Mouse (Mus musculus) gastrocnemius, adult 2 months (tissue): Measurements from ENCODE around the gene Cgas. TPM values are rescaled to one million over a fixed set of nuclear protein-coding genes. Genes with fewer than 3 reads are reported as not detected.

Source experiments
- DNase-seq: peaks from one replicate; pipeline ENCODE4 v3.0.0; 2022
- H3K27ac ChIP-seq: fragments of 200-600 bp; 2 replicates; pipeline ENCODE4 v1.8.1; 2022; ENCODE audit warnings: mild to moderate bottlenecking
- H3K4me3 ChIP-seq: fragments of 200-600 bp; 2 replicates; pipeline ENCODE4 v1.8.1; 2022; ENCODE audit warnings: mild to moderate bottlenecking, moderate library complexity
- CTCF ChIP-seq: fragments of 200-600 bp; IDR thresholded peaks from 2 replicates; pipeline ENCODE4 v1.8.1; 2022; ENCODE audit warnings: antibody characterized with exemption, mild to moderate bottlenecking, moderate library complexity
- intact Hi-C: fragments of 180-260 bp; cut with DNase I; formaldehyde crosslinking; loops from one replicate; pipeline ENCODE4 v1.15.1; 2025
- total RNA-seq, 2 experiments: library from RNA; stranded (reverse); gene quantifications; 2 replicates each; pipeline ENCODE4 v1.2.3; 2021

Cgas gene
- total RNA-seq, 2 experiments from 2014 or later = 0.08 to 0.11 TPM

- intact Hi-C loops = loop anchor here (10.0 kb wide), 1 partner anchor 533 kb away; the partner anchor contains the start of gene Elovl5
- Histone ChIP-seq H3K27ac (peak overlapping the region; percentile 98), H3K4me3 (peak overlapping the region; percentile 96)
- TF ChIP-seq CTCF = no peak
- DNase-seq = no peak
Measured at GRCm38 (mm10) chr9:78447606-78447972, 4.6 kb upstream of the Cgas start.

DNA sequence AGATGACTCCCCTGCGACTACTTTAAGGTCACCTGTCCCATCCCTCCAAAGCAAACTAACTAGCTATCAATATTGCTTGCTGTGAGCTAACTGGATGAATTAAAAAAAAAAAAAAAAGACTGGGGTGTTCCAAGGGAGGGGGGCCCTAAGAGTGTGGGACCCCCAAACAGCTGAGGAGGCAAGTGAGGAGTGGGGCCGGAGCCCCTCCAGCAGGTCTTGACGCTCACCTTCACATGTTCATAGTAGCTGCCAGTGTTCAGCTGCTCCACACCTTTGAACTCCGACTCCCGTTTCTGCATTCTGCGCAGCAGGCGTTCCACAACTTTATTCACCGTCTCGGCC is 829 bp downstream of the Cgas start:
- TF ChIP-seq CTCF = no peak
- DNase-seq = no peak
- H3K4me3 ChIP-seq = peak overlapping the region; percentile 75
- intact Hi-C loops = loop anchor here (10.0 kb wide), 1 partner anchor 527 kb away; the partner anchor contains the start of gene Elovl5
- H3K27ac ChIP-seq = no peak overlapping the region

GRCm38 (mm10) chr9:78439426-78439825 is 3.6 kb downstream of the Cgas start:
- no peak for DNase-seq
- H3K4me3 ChIP-seq = no peak overlapping the region
- no peak overlapping the region for H3K27ac ChIP-seq
- intact Hi-C loops = no loop called here
- no peak for TF ChIP-seq CTCF

DNA sequence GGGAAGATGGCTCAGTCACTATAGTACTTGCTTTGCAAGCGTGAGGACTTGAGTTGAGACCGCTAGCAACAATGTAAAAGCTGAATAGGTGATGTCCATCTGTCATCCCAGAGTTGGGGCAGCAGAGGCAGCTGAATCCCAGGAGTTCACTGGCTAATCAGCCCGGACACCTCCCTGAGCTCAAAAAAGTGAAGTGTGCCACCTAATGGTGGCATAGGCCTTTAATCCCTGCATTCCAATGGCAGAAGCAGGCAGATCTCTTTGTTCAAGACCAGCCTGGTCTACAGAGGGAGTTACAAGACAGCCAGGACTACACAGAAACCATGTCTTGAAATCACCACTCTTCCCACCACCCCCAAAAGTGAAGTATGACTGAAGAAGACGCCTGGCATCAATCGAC is 10.6 kb downstream of the Cgas start:
- no peak for DNase-seq
- no peak overlapping the region for H3K4me3 ChIP-seq
- H3K27ac ChIP-seq = no peak overlapping the region
- no peak for TF ChIP-seq CTCF
- intact Hi-C loops = no loop called here

DNA sequence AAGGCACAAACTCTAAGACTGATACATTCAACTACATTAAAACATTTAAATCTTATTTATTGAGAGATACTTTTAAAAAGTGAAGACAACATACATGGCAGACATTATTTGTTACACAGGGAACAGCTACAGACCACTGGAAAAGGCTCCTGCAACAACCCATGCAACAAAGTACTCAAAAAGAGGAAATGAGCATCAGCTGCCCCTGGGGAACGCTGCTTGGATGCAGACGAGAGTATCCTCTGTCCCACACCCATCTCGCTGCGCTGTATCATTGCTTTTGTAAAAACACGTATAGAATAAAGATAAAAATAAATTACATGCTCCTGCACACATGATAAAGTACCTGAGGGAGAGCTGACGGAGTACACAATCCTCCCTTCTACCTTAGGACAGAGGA is 12.6 kb downstream of the Cgas start:
- DNase-seq = no peak
- H3K4me3 ChIP-seq = no peak overlapping the region
- no peak overlapping the region for H3K27ac ChIP-seq
- no peak for TF ChIP-seq CTCF
- intact Hi-C loops = no loop called here

DNA sequence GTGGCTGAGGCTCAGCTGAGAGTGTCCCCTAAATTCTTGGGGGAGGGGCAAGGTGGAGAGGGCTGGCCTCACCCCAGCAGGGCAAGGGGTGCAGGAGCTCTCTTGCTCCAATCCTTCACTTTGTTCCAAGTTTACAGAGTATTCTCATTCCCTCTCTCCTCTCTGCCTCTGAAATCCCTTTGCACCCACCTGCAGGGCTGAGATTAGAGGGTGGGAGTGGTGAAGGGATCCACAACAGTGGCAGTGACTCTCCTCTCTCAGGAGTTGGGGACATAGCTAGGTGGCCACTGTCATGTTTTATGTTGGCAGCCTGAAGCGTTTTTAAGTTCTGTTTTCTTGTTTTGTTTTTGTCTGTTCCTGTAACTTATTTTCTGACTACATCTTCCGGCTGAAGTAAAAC is 13.5 kb downstream of the Cgas start:
- no peak overlapping the region for H3K4me3 ChIP-seq
- DNase-seq = no peak
- H3K27ac ChIP-seq = no peak overlapping the region
- no peak for TF ChIP-seq CTCF
- intact Hi-C loops = no loop called here

DNA sequence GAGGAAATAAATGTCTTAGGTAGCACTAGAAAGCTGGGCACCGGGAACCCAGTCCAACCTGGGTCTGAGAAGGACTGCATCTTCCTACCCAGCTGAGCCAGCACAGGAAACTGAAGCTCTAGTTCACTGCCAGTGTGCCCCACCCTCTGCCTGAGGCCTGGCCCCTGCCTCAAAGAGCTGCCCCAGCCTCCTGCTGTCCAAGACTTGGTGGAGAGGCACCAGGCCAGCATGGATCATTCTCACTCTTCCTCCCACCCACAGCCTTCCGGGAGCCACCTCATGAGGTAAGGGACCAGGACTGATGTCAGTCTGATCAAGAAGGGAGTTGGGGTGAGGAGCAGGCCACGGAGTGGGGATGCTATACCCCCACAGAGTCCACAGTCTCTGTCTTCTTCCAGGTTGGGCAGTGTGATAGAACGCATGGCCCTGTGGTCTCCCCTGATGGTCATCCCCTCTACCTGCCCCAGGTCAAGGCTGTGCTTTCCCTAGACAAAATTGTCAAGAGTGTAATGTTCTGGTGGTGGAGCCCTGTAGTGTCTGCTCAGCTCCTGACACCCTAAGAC is 14.1 kb downstream of the Cgas start:
- no peak for DNase-seq
- Histone ChIP-seq H3K27ac (no peak overlapping the region), H3K4me3 (no peak overlapping the region)
- intact Hi-C loops = no loop called here
- TF ChIP-seq CTCF = no peak

- DNase-seq = no peak
- intact Hi-C loops = no loop called here
- no peak overlapping the region for H3K4me3 ChIP-seq
- H3K27ac ChIP-seq = no peak overlapping the region
- no peak for TF ChIP-seq CTCF
Measured at GRCm38 (mm10) chr9:78428185-78428584, 14.9 kb downstream of the Cgas start.

DNA sequence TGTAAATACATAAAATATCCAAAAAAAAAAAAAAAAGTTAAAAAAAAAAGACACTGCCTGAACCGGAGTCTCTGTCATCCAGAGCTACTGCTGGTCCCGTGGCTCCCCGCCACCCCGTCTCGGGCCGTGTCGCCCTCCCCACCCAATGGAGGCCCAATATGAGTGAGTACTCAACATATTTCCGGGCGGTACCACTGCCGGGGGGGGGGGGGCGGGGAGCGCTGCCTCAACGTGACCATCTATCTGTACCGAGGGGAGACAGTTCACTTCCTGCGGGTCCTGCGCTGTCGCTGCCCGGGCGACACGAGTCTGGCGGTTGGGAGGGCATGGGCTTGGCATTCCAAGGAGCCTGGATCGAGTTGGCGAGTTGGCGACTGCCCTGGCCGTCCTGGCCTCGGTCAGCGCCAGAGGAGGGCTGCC is 15.7 kb downstream of the Cgas start:
- no peak overlapping the region for H3K27ac ChIP-seq
- TF ChIP-seq CTCF = no peak
- intact Hi-C loops = no loop called here
- H3K4me3 ChIP-seq = peak overlapping the region; percentile 51
- peak; percentile 20 for DNase-seq

DNA sequence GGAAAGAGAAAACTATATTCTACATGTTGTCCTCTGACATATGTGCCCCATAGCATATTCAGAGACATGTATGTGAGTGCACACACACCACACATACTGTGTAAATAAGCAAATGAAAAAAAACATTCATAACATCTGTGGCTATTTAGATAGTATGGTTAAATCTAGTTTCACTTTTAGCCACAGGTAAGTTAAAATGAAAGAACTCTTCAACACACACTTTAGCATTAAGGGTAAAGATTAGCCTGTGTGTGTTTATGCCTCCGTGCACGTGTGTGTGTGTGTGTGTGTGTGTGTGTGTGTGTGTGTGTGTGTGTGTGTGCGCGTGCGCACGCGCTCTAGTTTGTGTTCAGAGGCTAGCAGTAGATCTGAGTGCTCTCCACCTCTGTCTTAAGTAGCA is 41.4 kb downstream of the Cgas start:
- H3K27ac ChIP-seq = no peak overlapping the region
- intact Hi-C loops = no loop called here
- TF ChIP-seq CTCF = no peak
- DNase-seq = no peak
- H3K4me3 ChIP-seq = no peak overlapping the region

GRCm38 (mm10) chr9:78400570-78400969 is 42.5 kb downstream of the Cgas start:
- Histone ChIP-seq H3K4me3 (no peak overlapping the region), H3K27ac (no peak overlapping the region)
- no peak for DNase-seq
- no peak for TF ChIP-seq CTCF
- intact Hi-C loops = no loop called here

- intact Hi-C loops = no loop called here
- no peak overlapping the region for H3K27ac ChIP-seq
- no peak overlapping the region for H3K4me3 ChIP-seq
- DNase-seq = no peak
- TF ChIP-seq CTCF = no peak
Measured at GRCm38 (mm10) chr9:78396517-78396916, 46.5 kb downstream of the Cgas start.

GRCm38 (mm10) chr9:78395630-78396351 is 47.2 kb downstream of the Cgas start, which contains the start of gene Ddx43:
Gene Ddx43, plus strand, starts transcription at chr9:78395777.
- peak within 1 kb of the TSS; percentile 55 for H3K4me3 ChIP-seq
- TF ChIP-seq CTCF = no peak
- intact Hi-C loops = no loop called here

DNA sequence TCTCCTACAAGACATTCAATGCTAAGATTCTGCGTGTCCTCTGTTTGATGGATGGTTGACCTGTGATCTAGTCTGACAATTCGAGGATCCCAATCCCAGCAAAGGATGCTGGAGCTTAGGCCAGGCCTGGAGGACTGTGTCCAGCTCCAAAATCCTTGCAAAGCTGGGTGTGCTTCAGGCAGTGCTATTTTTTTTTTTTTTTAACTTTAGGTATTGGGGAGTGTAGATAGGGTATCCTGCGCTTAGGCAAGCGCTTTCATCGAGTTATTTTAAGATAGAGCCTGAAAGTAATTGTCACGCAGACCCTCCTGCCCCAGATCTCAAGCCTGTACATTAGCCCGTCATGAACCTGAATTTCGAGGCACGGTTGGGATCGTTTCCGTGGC is 47.8 kb downstream of the Cgas start:
- intact Hi-C loops = no loop called here
- Histone ChIP-seq H3K27ac (no peak overlapping the region), H3K4me3 (no peak overlapping the region)
- no peak for DNase-seq
- TF ChIP-seq CTCF = no peak

More at GRCm38 (mm10) chr9:78395630-78396351, 47.2 kb downstream of the Cgas start, which contains the start of gene Ddx43:
- no peak within 1 kb of the TSS for H3K27ac ChIP-seq
- DNase-seq = peak; percentile 42
